Mouse (Mus musculus): ENCODE results near the gene Zfp729b. TPM values are rescaled to one million over a fixed set of nuclear protein-coding genes. Genes with fewer than 3 reads are reported as not detected.

Zfp729b gene
- total RNA-seq (2021) = 1 to 10 TPM; 8.7 to 9.2 TPM
- long read RNA-seq, experiment 1, full-length matches to known transcripts = 4 of 5 reads
- long read RNA-seq, experiment 1, partial matches to known transcripts = 0 of 5 reads
- long read RNA-seq, experiment 1, other reads (novel, unspliced or antisense) = 1 of 5 reads
- long read RNA-seq, experiment 2, full-length matches to known transcripts = 3 of 4 reads
- long read RNA-seq, experiment 2, partial matches to known transcripts = 0 of 4 reads
- long read RNA-seq, experiment 2, other reads (novel, unspliced or antisense) = 1 of 4 reads

DNA sequence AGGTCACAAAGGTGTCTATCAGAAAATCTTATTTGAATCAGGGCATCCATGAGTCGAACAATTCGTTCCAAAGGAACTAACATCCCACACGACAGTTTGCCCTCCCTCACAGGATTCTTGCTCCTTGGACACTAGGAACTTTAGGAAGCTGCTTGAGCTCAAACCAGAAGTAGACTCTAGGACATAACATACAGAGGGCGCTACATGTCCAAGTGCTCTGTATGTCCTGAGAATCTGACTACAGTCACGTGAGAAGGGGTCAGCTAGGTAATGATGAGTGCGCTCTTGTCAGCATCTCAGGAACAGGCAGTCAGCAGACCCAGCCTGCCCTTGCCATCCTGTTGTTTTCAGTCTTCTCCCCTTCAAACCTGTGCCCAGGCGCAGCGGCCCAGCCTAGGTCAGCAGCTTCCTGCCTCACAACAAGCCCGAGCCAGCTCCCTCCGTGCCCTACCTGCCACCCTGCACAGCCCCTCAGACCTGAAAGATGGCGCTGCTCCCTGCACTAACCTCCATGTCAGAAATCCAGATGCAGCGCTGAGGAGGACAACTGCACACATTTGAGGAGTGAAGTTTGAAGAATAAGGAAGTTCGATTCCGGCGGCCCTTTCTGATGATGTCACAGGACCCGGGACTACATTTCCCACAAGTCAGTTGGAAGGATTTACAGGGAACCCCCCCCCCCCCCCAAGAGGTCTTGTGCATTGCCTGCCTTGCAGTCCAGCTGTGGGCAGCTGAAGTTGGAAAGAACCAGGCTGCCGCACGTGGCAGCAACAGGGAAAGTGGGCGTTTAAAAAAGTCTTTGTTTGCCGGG lies at the start of gene Zfp729b:
Gene Zfp729b, minus strand, starts transcription at position 642 of the 811 bp plus-strand sequence.
- intact Hi-C loops (cut with DNase I) = loop anchor here (1.0 kb wide), 1 partner anchor 28 kb away; the partner anchor contains the start of genes Gm49345 and Zfp729a
- DNase-seq (ENCODE audit: low spot score in 2 of 2) = peak; percentile 92 to 93

DNA sequence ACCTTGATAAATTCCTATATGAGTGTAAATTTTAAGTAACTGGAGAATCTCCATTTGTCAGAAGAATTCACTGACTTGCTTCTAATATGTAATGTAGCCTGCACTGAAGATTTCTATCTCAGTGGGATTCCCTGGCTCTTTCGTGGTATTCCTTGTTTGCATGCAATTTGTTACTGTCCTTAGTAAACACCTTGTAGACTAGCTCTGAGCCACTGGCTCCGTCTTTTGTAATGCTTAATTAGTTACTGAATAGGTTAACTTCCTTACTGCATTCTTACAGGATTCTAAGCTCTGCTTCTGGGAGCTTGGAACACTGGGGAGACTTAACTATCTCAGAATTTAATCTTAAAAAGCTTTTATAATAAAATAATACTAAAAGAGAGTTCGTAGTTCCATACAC lies 43.0 kb upstream of the Zfp729b start:
- intact Hi-C loops (cut with DNase I) = no loop called here
- DNase-seq (ENCODE audit: low spot score in 2 of 2) = no peak

- intact Hi-C loops (cut with DNase I) = loop anchor here (1.0 to 5.0 kb wide), 4 partner anchors 28 to 205 kb away; partner anchors contain the start of gene Zfp729b
- DNase-seq (ENCODE audit: low spot score in 2 of 2) = peak; percentile 87 to 91
Observed at GRCm38 (mm10) chr13:67637294-67638007, 27.9 kb upstream of the Zfp729b start, which contains the start of the genes Gm49345 and Zfp729a. Gm49345 (minus strand) TSS chr13:67637769. Zfp729a (minus strand) TSS chr13:67637791.

- DNase-seq (ENCODE audit: low spot score in 2 of 2) = peak in 1 of 2 experiments; percentile 26
Observed at GRCm38 (mm10) chr13:67610108-67610507, 601 bp upstream of the Zfp729b start.

DNA sequence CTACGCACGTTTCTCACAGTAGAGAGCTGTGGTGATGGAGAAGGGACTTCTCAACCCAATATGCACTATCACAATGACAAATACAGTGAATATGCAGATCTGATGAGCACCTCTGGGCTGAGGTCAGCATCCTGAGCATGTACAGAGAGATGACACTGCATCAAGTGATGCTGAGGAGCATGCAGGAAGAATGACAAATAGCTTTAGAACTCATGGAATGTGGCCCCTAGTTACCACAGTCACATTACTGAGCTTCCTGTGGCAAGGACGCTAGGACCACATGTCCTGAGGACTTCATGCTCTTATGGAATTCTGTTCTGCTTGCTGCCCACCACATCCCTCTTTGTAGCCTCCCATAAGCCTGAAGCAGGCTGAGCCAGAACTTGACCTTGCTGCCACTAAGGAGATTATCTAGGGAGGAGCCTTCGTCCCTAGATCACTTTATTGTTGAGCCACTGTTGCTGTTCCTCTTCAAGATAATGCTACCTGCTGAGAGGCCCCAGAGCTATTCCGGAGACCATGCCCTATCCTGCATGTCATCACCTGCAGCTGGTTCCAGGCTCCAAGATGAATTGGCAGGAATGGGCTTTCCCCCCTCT lies 36.8 kb downstream of the Zfp729b start:
- DNase-seq (ENCODE audit: low spot score in 2 of 2) = no peak
- intact Hi-C loops (cut with DNase I) = no loop called here

More at GRCm38 (mm10) chr13:67610108-67610507, 601 bp upstream of the Zfp729b start:
- intact Hi-C loops (cut with DNase I) = no loop called here

DNA sequence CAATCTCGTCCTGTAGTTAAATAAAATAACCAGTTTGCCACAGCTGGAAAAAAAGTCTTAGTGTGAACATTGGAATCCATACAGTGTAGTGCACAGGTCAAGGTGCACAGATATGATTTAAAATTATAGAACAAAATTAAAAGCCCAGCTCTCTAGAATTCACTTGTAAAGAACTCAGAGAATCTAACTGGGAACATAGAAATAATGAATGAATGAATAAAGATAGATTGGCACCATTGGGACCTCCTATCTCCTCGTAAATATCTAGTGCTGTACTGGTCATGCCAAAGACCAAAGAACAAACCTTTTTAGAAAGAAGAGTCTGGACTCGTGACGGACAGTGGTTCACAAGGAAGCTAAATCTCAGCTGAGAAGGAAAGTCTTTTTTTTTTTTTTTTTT lies 55.8 kb downstream of the Zfp729b start, which contains the start of gene Zfp748:
Gene Zfp748, minus strand, starts transcription at position 101 of the 400 bp plus-strand sequence.
- DNase-seq (ENCODE audit: low spot score in 2 of 2) = no peak
- intact Hi-C loops (cut with DNase I) = loop anchor here (2.0 kb wide), 1 partner anchor 27 kb away; the partner anchor contains the start of genes Gm26965 and Zfp87

GRCm38 (mm10) chr13:67552505-67553346 lies 56.8 kb downstream of the Zfp729b start:
- intact Hi-C loops (cut with DNase I) = loop anchor here (2.0 kb wide), 1 partner anchor 26 kb away; the partner anchor contains the start of genes Gm26965 and Zfp87
- peak; percentile 89 for DNase-seq (ENCODE audit: low spot score in 2 of 2)

GRCm38 (mm10) chr13:67545941-67546340 lies 63.6 kb downstream of the Zfp729b start:
- intact Hi-C loops (cut with DNase I) = no loop called here
- DNase-seq (ENCODE audit: low spot score in 2 of 2) = no peak

Other genes with a start within 250 kb of the Zfp729b start
- gene Gm28044, start 249.2 kb downstream of the Zfp729b start, total RNA-seq (2021) = 1 to 10 TPM in 1 of 2 experiments, not detected in 1; 1.9 TPM
- gene Zfp953, start 249.1 kb downstream of the Zfp729b start, total RNA-seq (2021) = 1 to 10 TPM in 1 of 2 experiments, under 1 TPM in 1; 0.53 to 1.0 TPM
- gene Gm28041, start 234.0 kb downstream of the Zfp729b start, total RNA-seq (2021) = not detected
- 1 to 10 TPM in 1 of 2 experiments, under 1 TPM in 1; 0.24 to 1.1 TPM for gene Zfp456, start 233.9 kb downstream of the Zfp729b start, total RNA-seq (2021)
- 1 to 10 TPM in 1 of 2 experiments, under 1 TPM in 1; 0.86 to 2.2 TPM for gene Zfp429, start 209.9 kb downstream of the Zfp729b start, total RNA-seq (2021)
- 1 to 10 TPM; 7.0 to 8.6 TPM for gene Zfp459, start 188.3 kb downstream of the Zfp729b start, total RNA-seq (2021)
- 10 to 100 TPM; 11.0 to 12.4 TPM for gene Zfp874a, start 158.1 kb downstream of the Zfp729b start, total RNA-seq (2021)
- gene Zfp874b, start 125.4 kb downstream of the Zfp729b start, total RNA-seq (2021) = 10 to 100 TPM; 14.5 to 15.9 TPM
- 1 to 10 TPM; 6.3 to 8.7 TPM for gene Zfp58, start 109.2 kb downstream of the Zfp729b start, total RNA-seq (2021)
- gene Gm26965, start 83.6 kb downstream of the Zfp729b start, total RNA-seq (2021) = under 1 TPM in 1 of 2 experiments, not detected in 1; 0.40 TPM
- 10 to 100 TPM; 23.0 to 24.8 TPM for gene Zfp87, start 83.5 kb downstream of the Zfp729b start, total RNA-seq (2021)
- 1 to 10 TPM; 9.3 to 9.8 TPM for gene Zfp748, start 55.9 kb downstream of the Zfp729b start, total RNA-seq (2021)
- 1 to 10 TPM; 1.1 TPM for gene Gm49345, start 28.1 kb upstream of the Zfp729b start, total RNA-seq (2021)
- 1 to 10 TPM; 7.2 to 9.8 TPM for gene Zfp729a, start 28.1 kb upstream of the Zfp729b start, total RNA-seq (2021)
- gene Zfp738, start 77.4 kb upstream of the Zfp729b start, total RNA-seq (2021) = 10 to 100 TPM; 23.5 to 24.2 TPM
- gene Zfp65, start 119.5 kb upstream of the Zfp729b start, total RNA-seq (2021) = 10 to 100 TPM; 13.2 to 13.7 TPM
- gene Zfp85, start 145.5 kb upstream of the Zfp729b start, total RNA-seq (2021) = 1 to 10 TPM; 5.0 to 5.8 TPM
- 1 to 10 TPM; 3.6 to 5.5 TPM for gene Zfp493, start 170.0 kb upstream of the Zfp729b start, total RNA-seq (2021)
- 1 to 10 TPM; 5.8 to 7.2 TPM for gene Zfp273, start 204.0 kb upstream of the Zfp729b start, total RNA-seq (2021)
- gene Gm10037, start 221.4 kb upstream of the Zfp729b start, total RNA-seq (2021) = 10 to 100 TPM in 1 of 2 experiments, 1 to 10 TPM in 1; 7.0 to 10.2 TPM

All from left cerebral cortex, postnatal 14 days (tissue).